Mouse (Mus musculus): ENCODE data around the gene Vps36.

Vps36 gene

GRCm38 (mm10) chr8:22192660-22193431 lies at the start of gene Vps36:
TSS of gene Vps36 (plus strand) at chr8:22192809.
- DNase-seq = peak; percentile 95 to 97

GRCm38 (mm10) chr8:22143764-22144491 lies 48.7 kb upstream of the Vps36 start:
- no peak for DNase-seq

- DNase-seq = no peak
These were observed 46.8 kb upstream of the Vps36 start for GRCm38 (mm10) chr8:22145831-22146230.

GRCm38 (mm10) chr8:22147706-22148366 lies 44.8 kb upstream of the Vps36 start:
- DNase-seq = no peak

GRCm38 (mm10) chr8:22148367-22148740 lies 44.3 kb upstream of the Vps36 start:
- DNase-seq = no peak

- no peak for DNase-seq
These were observed 42.8 kb upstream of the Vps36 start for GRCm38 (mm10) chr8:22149643-22150344.

- DNase-seq = no peak
These were observed 42.3 kb upstream of the Vps36 start for GRCm38 (mm10) chr8:22150345-22150663.

- no peak for DNase-seq
These were observed 30.4 kb upstream of the Vps36 start for GRCm38 (mm10) chr8:22162206-22162605.

GRCm38 (mm10) chr8:22164431-22164830 lies 28.2 kb upstream of the Vps36 start:
- DNase-seq = no peak

GRCm38 (mm10) chr8:22165251-22166079 lies 27.1 kb upstream of the Vps36 start:
- DNase-seq = no peak

- DNase-seq = peak; percentile 78 to 80
These were observed 26.5 kb upstream of the Vps36 start, which contains the start of gene Nek3 for GRCm38 (mm10) chr8:22166080-22166603. TSS of gene Nek3 (minus strand) at chr8:22166435.

- no peak for DNase-seq
These were observed 23.4 kb upstream of the Vps36 start for GRCm38 (mm10) chr8:22169167-22169566.

GRCm38 (mm10) chr8:22175966-22176365 lies 16.6 kb upstream of the Vps36 start:
- DNase-seq = no peak

- peak; percentile 47 to 50 for DNase-seq
These were observed 7.7 kb upstream of the Vps36 start for GRCm38 (mm10) chr8:22184884-22185283.

- peak; percentile 75 to 80 for DNase-seq
These were observed 6.9 kb upstream of the Vps36 start, which contains the start of gene Ckap2 for GRCm38 (mm10) chr8:22185431-22186397. TSS of gene Ckap2 (minus strand) at chr8:22185819.

- no peak for DNase-seq
These were observed 912 bp downstream of the Vps36 start for GRCm38 (mm10) chr8:22193432-22194010.

GRCm38 (mm10) chr8:22197914-22198313 lies 5.3 kb downstream of the Vps36 start:
- DNase-seq = no peak

GRCm38 (mm10) chr8:22199481-22199880 lies 6.9 kb downstream of the Vps36 start:
- peak; percentile 10 to 14 for DNase-seq

GRCm38 (mm10) chr8:22207535-22207934 lies 14.9 kb downstream of the Vps36 start:
- DNase-seq = no peak

GRCm38 (mm10) chr8:22209012-22209411 lies 16.4 kb downstream of the Vps36 start:
- DNase-seq = no peak

All from B cell, adult 2 months (primary cell).